Mouse (Mus musculus) erythroblast, embryonic 14.5 days (primary cell): ENCODE results near the gene Nkd1.

Experiments used
- GATA1 ChIP-seq: IDR thresholded peaks from 2 replicates; pipeline ENCODE4 v1.6.1; 2012; ENCODE audit warnings: low read length, inconsistent platforms, mixed read lengths
- TAL1 ChIP-seq: IDR thresholded peaks from 3 replicates; pipeline ENCODE4 v1.6.1; 2012; ENCODE audit warnings: low read length, inconsistent platforms, mixed read lengths

GRCm38 (mm10) chr8:88559985-88560473 lies 38.9 kb downstream of the Nkd1 start:
- TF ChIP-seq GATA1 (no peak), TAL1 (no peak)
